Mouse (Mus musculus) monocyte, adult 59 days (primary cell): ENCODE measurements around the gene Vwc2l. TPM values are rescaled to one million over a fixed set of nuclear protein-coding genes. Genes with fewer than 3 reads are reported as not detected.

ENCODE experiments used
- total RNA-seq, 2 experiments: library from RNA; stranded (reverse); gene quantifications; one replicate each; pipeline ENCODE4 v1.2.4; 2023

Vwc2l gene
- not detected for total RNA-seq

GRCm38 (mm10) chr1:70725655-70726066 lies at the start of gene Vwc2l:
Gene Vwc2l, plus strand, starts transcription at chr1:70725715.

